Mouse (Mus musculus) brain, embryonic 14.5 days (tissue): Measurements from ENCODE around the gene Pcgf1.

Experiments used
- CTCF ChIP-seq: fragments of 200-500 bp; IDR thresholded peaks from 2 replicates; pipeline ENCODE4 v1.5.1; 2012; ENCODE audit warnings: inconsistent platforms, mild to moderate bottlenecking, moderate library complexity, borderline replicate concordance; ENCODE audit not compliant: insufficient read depth, insufficient read length; ENCODE audit errors: extremely low read depth
- POLR2A ChIP-seq: fragments of 200-500 bp; IDR thresholded peaks from 2 replicates; pipeline ENCODE4 v1.6.1; 2012; ENCODE audit warnings: mild to moderate bottlenecking, inconsistent platforms, borderline replicate concordance; ENCODE audit not compliant: poor library complexity, insufficient read depth, insufficient read length, severe bottlenecking; ENCODE audit errors: extremely low read depth

GRCm38 (mm10) chr6:83116373-83117164 lies 38.9 kb downstream of the Pcgf1 start:
- TF ChIP-seq POLR2A: no peak
- TF ChIP-seq CTCF: no peak
